Mouse (Mus musculus) small intestine, adult 2 months (tissue): ENCODE measurements around the gene Cfap52. TPM values are rescaled to one million over a fixed set of nuclear protein-coding genes. Genes with fewer than 3 reads are reported as not detected.

Source experiments
- H3K27ac ChIP-seq: fragments of 200-500 bp; 2 replicates; pipeline ENCODE4 v1.5.1; 2012; ENCODE audit warnings: low read depth, low read length, control low read depth, inconsistent platforms; ENCODE audit not compliant: insufficient read depth
- H3K27me3 ChIP-seq: fragments of 200-500 bp; 2 replicates; pipeline ENCODE4 v1.6.1; 2012; ENCODE audit warnings: mild to moderate bottlenecking, moderate library complexity, low read length, inconsistent platforms; ENCODE audit not compliant: control insufficient read depth, insufficient read depth
- H3K36me3 ChIP-seq: fragments of 200-500 bp; 2 replicates; pipeline ENCODE4 v1.6.1; 2012; ENCODE audit warnings: mild to moderate bottlenecking, low read length, control low read depth, inconsistent platforms; ENCODE audit not compliant: control insufficient read depth, insufficient read depth
- H3K4me1 ChIP-seq: fragments of 200-500 bp; 2 replicates; pipeline ENCODE4 v1.6.1; 2012; ENCODE audit warnings: low read length, inconsistent platforms, mixed read lengths; ENCODE audit not compliant: control insufficient read depth, insufficient read depth, insufficient read length
- H3K4me3 ChIP-seq: fragments of 200-500 bp; 2 replicates; pipeline ENCODE4 v1.5.1; 2012; ENCODE audit warnings: low read depth, mild to moderate bottlenecking, control low read depth, inconsistent platforms, low read length, moderate library complexity
- CTCF ChIP-seq: fragments of 200-500 bp; IDR thresholded peaks from 2 replicates; pipeline ENCODE4 v1.5.1; 2012; ENCODE audit warnings: low read depth, mild to moderate bottlenecking, control low read depth, inconsistent platforms, low read length, moderate library complexity, mixed read lengths; ENCODE audit not compliant: insufficient replicate concordance, insufficient read length; ENCODE audit errors: extremely low read depth
- POLR2A ChIP-seq: fragments of 200-500 bp; IDR thresholded peaks from 2 replicates; pipeline ENCODE4 v1.6.1; 2012; ENCODE audit warnings: low read depth, mild to moderate bottlenecking, control low read depth, inconsistent platforms, low read length, moderate library complexity
- WGBS: fragments of 180-500 bp; shearing (Covaris S2); methylation state at CpG from one replicate; pipeline ENCODE4 v1.1.7; 2018; 5-methylcytosine and 5-hydroxymethylcytosine counted together
- polyA plus RNA-seq: library from polyadenylated mRNA; depleted of rRNA; stranded (reverse); fragments of >200 nt; gene quantifications from 2 replicates; pipeline ENCODE4 v1.2.3, GENCODE M21; 2012; rRNA removed

The Cfap52 gene
- polyA plus RNA-seq, 1 experiment = 0.29 TPM

DNA sequence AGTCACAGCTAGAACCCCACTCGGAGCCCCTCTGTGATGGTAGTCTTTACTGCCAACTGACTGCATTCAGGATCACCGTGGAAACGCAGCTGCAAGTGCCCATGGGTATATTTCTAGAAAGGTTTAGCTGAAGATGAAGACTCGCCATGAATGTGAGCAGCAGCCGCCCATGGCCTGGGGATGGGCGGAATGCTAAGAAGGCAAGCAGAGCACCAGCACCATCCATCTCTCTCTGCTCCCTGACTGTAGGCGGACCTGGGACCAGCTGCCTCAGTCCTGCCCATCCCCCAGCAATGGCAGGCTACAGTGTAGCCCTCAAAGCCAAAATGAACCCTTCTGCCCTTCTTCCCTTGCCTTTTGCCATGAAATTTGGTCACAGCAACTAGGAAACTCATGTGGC lies 69.8 kb downstream of the Cfap52 start:
- TF ChIP-seq POLR2A (no peak), CTCF (no peak)
- WGBS = 91% methylated on average over 7 of the region's 7 CpGs
- Histone ChIP-seq H3K4me3 (no peak overlapping the region), H3K36me3 (peaks cover 22% of the 10 kb centered on the region), H3K27ac (no peak overlapping the region), H3K27me3 (no peaks in the 10 kb centered on the region), H3K4me1 (no peaks in the 10 kb centered on the region)

DNA sequence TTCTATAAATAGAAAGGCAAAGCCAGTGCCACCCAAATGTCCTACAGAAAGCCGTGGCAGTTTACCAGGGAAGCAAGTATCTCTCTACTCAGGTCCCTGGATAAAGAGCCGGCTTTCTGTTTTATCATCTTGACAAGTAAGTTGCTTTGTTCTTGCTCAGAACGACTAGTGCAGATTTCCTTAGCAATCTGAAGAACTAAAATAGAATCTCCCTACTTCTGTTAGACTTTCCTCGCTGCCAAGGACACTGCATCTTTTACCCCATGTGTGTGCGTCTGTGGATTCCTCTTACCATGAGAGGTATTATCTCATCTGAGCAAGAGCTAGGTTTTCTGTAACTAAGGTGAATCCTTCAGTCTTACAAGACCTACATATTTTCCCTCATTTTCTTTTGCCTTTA lies 76.9 kb downstream of the Cfap52 start:
- 81% methylated on average over 5 of the region's 5 CpGs for WGBS
- H3K4me1 ChIP-seq = no peaks in the 10 kb centered on the region
- no peak for TF ChIP-seq POLR2A
- TF ChIP-seq CTCF = no peak
- no peak overlapping the region for H3K4me3 ChIP-seq
- no peaks in the 10 kb centered on the region for H3K27me3 ChIP-seq
- no peak overlapping the region for H3K27ac ChIP-seq
- peaks cover 46% of the 10 kb centered on the region for H3K36me3 ChIP-seq

DNA sequence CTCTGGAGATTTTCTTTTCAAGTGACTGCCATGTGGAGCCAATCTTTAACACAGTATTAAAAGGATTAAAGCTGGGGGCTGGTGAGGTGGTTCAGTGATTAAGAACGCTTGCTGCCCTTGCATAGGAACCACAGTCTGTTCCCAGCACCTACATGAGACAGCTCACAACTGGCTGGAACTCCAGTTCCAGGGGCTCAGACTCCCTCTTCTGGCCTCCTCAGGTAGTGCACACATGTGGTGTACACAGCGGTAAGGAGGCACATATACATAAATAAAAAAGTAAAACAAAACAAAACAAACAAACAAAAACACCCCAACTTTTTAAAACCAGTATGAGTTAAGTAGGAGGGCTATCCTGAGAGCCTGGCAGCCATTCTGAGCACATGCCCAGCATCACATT lies 79.5 kb downstream of the Cfap52 start:
- no peaks in the 10 kb centered on the region for H3K27me3 ChIP-seq
- H3K4me3 ChIP-seq = no peak overlapping the region
- H3K36me3 ChIP-seq = peaks cover 44% of the 10 kb centered on the region
- H3K27ac ChIP-seq = no peak overlapping the region
- no peaks in the 10 kb centered on the region for H3K4me1 ChIP-seq
- TF ChIP-seq CTCF (no peak), POLR2A (no peak)
- WGBS = 97% methylated on average over 2 of the region's 2 CpGs

Other genes starting within 250 kb of the Cfap52 start
- 0.58 and 2.1 TPM in 2 replicates for gene Glp2r, start 194.5 kb downstream of the Cfap52 start, polyA plus RNA-seq
- gene Gsg1l2, start 191.0 kb downstream of the Cfap52 start, polyA plus RNA-seq = 0.13 TPM in 1 of 2 replicates, not detected in the other
- not detected in 2 replicates for gene Dhrs7c, start 167.5 kb downstream of the Cfap52 start, polyA plus RNA-seq
- gene Usp43, start 43.5 kb downstream of the Cfap52 start, polyA plus RNA-seq = 7.8 and 17.3 TPM in 2 replicates
- gene Stx8, start 542 bp upstream of the Cfap52 start, polyA plus RNA-seq = 1.2 and 2.4 TPM in 2 replicates